Mouse (Mus musculus): ENCODE data around the gene Ercc2. TPM values are rescaled to one million over a fixed set of nuclear protein-coding genes. Genes with fewer than 3 reads are reported as not detected.
A peak's percentile ranks its signal among the peaks of the same experiment; 100 is the strongest.

The Ercc2 gene
- polyA plus RNA-seq (2012; ENCODE audit: insufficient read depth, insufficient read length, missing spikeins) = 14.5 and 18.9 TPM in 2 replicates

- TF ChIP-seq CTCF (IDR thresholded peaks at IDR 0.05; ENCODE audit: low read depth, low read length) (no peak), POLR2A (IDR thresholded peaks at IDR 0.05; ENCODE audit: borderline replicate concordance, low read depth, low read length) (no peak)
- H3K27ac ChIP-seq (ENCODE audit: insufficient read depth, low read depth, low read length) = no peak within 1 kb of the TSS
- H3K4me3 ChIP-seq (ENCODE audit: insufficient read depth, low read length) = peak within 1 kb of the TSS; percentile 94
- no peaks in the 10 kb centered on the region for H3K4me1 ChIP-seq (ENCODE audit: control insufficient read depth, insufficient read depth, low read length)
These were observed at the start of gene Ercc2 for GRCm38 (mm10) chr7:19381377-19382165. Ercc2 (plus strand) TSS chr7:19382010.

GRCm38 (mm10) chr7:19332709-19333352 is 49.0 kb upstream of the Ercc2 start:
- TF ChIP-seq POLR2A (IDR thresholded peaks at IDR 0.05; ENCODE audit: borderline replicate concordance, low read depth, low read length) (no peak), CTCF (IDR thresholded peaks at IDR 0.05; ENCODE audit: low read depth, low read length) (no peak)
- no peak overlapping the region for H3K27ac ChIP-seq (ENCODE audit: insufficient read depth, low read depth, low read length)
- peak overlapping the region; percentile 66 for H3K4me3 ChIP-seq (ENCODE audit: insufficient read depth, low read length)
- H3K4me1 ChIP-seq (ENCODE audit: control insufficient read depth, insufficient read depth, low read length) = peaks cover 30% of the 10 kb centered on the region

GRCm38 (mm10) chr7:19335583-19335982 is 46.2 kb upstream of the Ercc2 start:
- TF ChIP-seq POLR2A (IDR thresholded peaks at IDR 0.05; ENCODE audit: borderline replicate concordance, low read depth, low read length) = no peak
- TF ChIP-seq CTCF (IDR thresholded peaks at IDR 0.05; ENCODE audit: low read depth, low read length) = no peak
- H3K27ac ChIP-seq (ENCODE audit: insufficient read depth, low read depth, low read length) = no peak overlapping the region
- H3K4me1 ChIP-seq (ENCODE audit: control insufficient read depth, insufficient read depth, low read length) = peaks cover 37% of the 10 kb centered on the region
- H3K4me3 ChIP-seq (ENCODE audit: insufficient read depth, low read length) = no peak overlapping the region

- no peak overlapping the region for H3K27ac ChIP-seq (ENCODE audit: insufficient read depth, low read depth, low read length)
- TF ChIP-seq POLR2A (IDR thresholded peaks at IDR 0.05; ENCODE audit: borderline replicate concordance, low read depth, low read length) (no peak), CTCF (IDR thresholded peaks at IDR 0.05; ENCODE audit: low read depth, low read length) (no peak)
- H3K4me1 ChIP-seq (ENCODE audit: control insufficient read depth, insufficient read depth, low read length) = peaks cover 40% of the 10 kb centered on the region
- no peak overlapping the region for H3K4me3 ChIP-seq (ENCODE audit: insufficient read depth, low read length)
These were observed 44.7 kb upstream of the Ercc2 start for GRCm38 (mm10) chr7:19337122-19337521.

GRCm38 (mm10) chr7:19338060-19338459 is 43.8 kb upstream of the Ercc2 start:
- Histone ChIP-seq H3K4me3 (ENCODE audit: insufficient read depth, low read length) (no peak overlapping the region), H3K27ac (ENCODE audit: insufficient read depth, low read depth, low read length) (no peak overlapping the region), H3K4me1 (ENCODE audit: control insufficient read depth, insufficient read depth, low read length) (peaks cover 37% of the 10 kb centered on the region)
- no peak for TF ChIP-seq CTCF (IDR thresholded peaks at IDR 0.05; ENCODE audit: low read depth, low read length)
- no peak for TF ChIP-seq POLR2A (IDR thresholded peaks at IDR 0.05; ENCODE audit: borderline replicate concordance, low read depth, low read length)

- Histone ChIP-seq H3K27ac (ENCODE audit: insufficient read depth, low read depth, low read length) (no peak overlapping the region), H3K4me1 (ENCODE audit: control insufficient read depth, insufficient read depth, low read length) (peaks cover 40% of the 10 kb centered on the region), H3K4me3 (ENCODE audit: insufficient read depth, low read length) (no peak overlapping the region)
- TF ChIP-seq CTCF (IDR thresholded peaks at IDR 0.05; ENCODE audit: low read depth, low read length) (no peak), POLR2A (IDR thresholded peaks at IDR 0.05; ENCODE audit: borderline replicate concordance, low read depth, low read length) (no peak)
These were observed 43.2 kb upstream of the Ercc2 start for GRCm38 (mm10) chr7:19338596-19338995.

GRCm38 (mm10) chr7:19341250-19341649 is 40.6 kb upstream of the Ercc2 start:
- TF ChIP-seq CTCF (IDR thresholded peaks at IDR 0.05; ENCODE audit: low read depth, low read length) (no peak), POLR2A (IDR thresholded peaks at IDR 0.05; ENCODE audit: borderline replicate concordance, low read depth, low read length) (no peak)
- Histone ChIP-seq H3K27ac (ENCODE audit: insufficient read depth, low read depth, low read length) (no peak overlapping the region), H3K4me3 (ENCODE audit: insufficient read depth, low read length) (no peak overlapping the region), H3K4me1 (ENCODE audit: control insufficient read depth, insufficient read depth, low read length) (peaks cover 31% of the 10 kb centered on the region)

- peak overlapping the region; percentile 24 for H3K4me3 ChIP-seq (ENCODE audit: insufficient read depth, low read length)
- no peak for TF ChIP-seq POLR2A (IDR thresholded peaks at IDR 0.05; ENCODE audit: borderline replicate concordance, low read depth, low read length)
- no peak for TF ChIP-seq CTCF (IDR thresholded peaks at IDR 0.05; ENCODE audit: low read depth, low read length)
- H3K27ac ChIP-seq (ENCODE audit: insufficient read depth, low read depth, low read length) = no peak overlapping the region
- peaks cover 31% of the 10 kb centered on the region for H3K4me1 ChIP-seq (ENCODE audit: control insufficient read depth, insufficient read depth, low read length)
These were observed 39.9 kb upstream of the Ercc2 start for GRCm38 (mm10) chr7:19341761-19342409.

GRCm38 (mm10) chr7:19342481-19343027 is 39.3 kb upstream of the Ercc2 start:
- TF ChIP-seq POLR2A (IDR thresholded peaks at IDR 0.05; ENCODE audit: borderline replicate concordance, low read depth, low read length) = no peak
- peak; percentile 98 for TF ChIP-seq CTCF (IDR thresholded peaks at IDR 0.05; ENCODE audit: low read depth, low read length)
- no peak overlapping the region for H3K27ac ChIP-seq (ENCODE audit: insufficient read depth, low read depth, low read length)
- H3K4me1 ChIP-seq (ENCODE audit: control insufficient read depth, insufficient read depth, low read length) = peaks cover 30% of the 10 kb centered on the region
- peak overlapping the region; percentile 24 for H3K4me3 ChIP-seq (ENCODE audit: insufficient read depth, low read length)

Measured in bone marrow macrophage, adult 2 months (primary cell).